Mouse (Mus musculus): ENCODE measurements at regions not wholly inside any gene's neighbourhood (a gene's known extent, or its start where the extent isn't known, plus 50 kb on each side); places are given as distances from the start of the nearest gene placed in this dataset.

GRCm38 (mm10) chr12:16161947-16162346, 345.2 kb upstream of the Trib2 start:
- no peak for ATAC-seq (replicated peaks; ENCODE audit: insufficient number of reproducible peaks, insufficient read depth, low FRiP score, low read depth)
- H3K9ac ChIP-seq = no peak overlapping the region
- no peak overlapping the region for H3K4me2 ChIP-seq
- no peaks in the 10 kb centered on the region for H3K36me3 ChIP-seq
- H3K27ac ChIP-seq = no peak overlapping the region
- H3K9me3 ChIP-seq (replicated peaks) = no peaks in the 10 kb centered on the region
- H3K27me3 ChIP-seq = no peaks in the 10 kb centered on the region
- 69% methylated on average over 4 of the region's 4 CpGs for WGBS
- no peaks in the 10 kb centered on the region for H3K4me1 ChIP-seq (replicated peaks)
- no peak overlapping the region for H3K4me3 ChIP-seq

GRCm38 (mm10) chr12:16157896-16158295, 341.2 kb upstream of the Trib2 start:
- Histone ChIP-seq H3K27ac (no peak overlapping the region), H3K4me3 (no peak overlapping the region), H3K9ac (no peak overlapping the region), H3K36me3 (no peaks in the 10 kb centered on the region), H3K9me3 (replicated peaks) (no peaks in the 10 kb centered on the region), H3K4me1 (replicated peaks) (no peaks in the 10 kb centered on the region), H3K27me3 (no peaks in the 10 kb centered on the region), H3K4me2 (no peak overlapping the region)
- 84% methylated on average over 7 of the region's 7 CpGs for WGBS
- no peak for ATAC-seq (replicated peaks; ENCODE audit: insufficient number of reproducible peaks, insufficient read depth, low FRiP score, low read depth)

- H3K27ac ChIP-seq = no peak overlapping the region
- H3K9me3 ChIP-seq (replicated peaks) = no peaks in the 10 kb centered on the region
- no peaks in the 10 kb centered on the region for H3K4me1 ChIP-seq (replicated peaks)
- H3K9ac ChIP-seq = no peak overlapping the region
- no peak overlapping the region for H3K4me2 ChIP-seq
- no peak overlapping the region for H3K4me3 ChIP-seq
- ATAC-seq (replicated peaks; ENCODE audit: insufficient number of reproducible peaks, insufficient read depth, low FRiP score, low read depth) = no peak
- WGBS = 33% methylated on average over 2 of the region's 2 CpGs
- H3K27me3 ChIP-seq = no peaks in the 10 kb centered on the region
- H3K36me3 ChIP-seq = no peaks in the 10 kb centered on the region
Measured at GRCm38 (mm10) chr12:16155791-16156558, 339.3 kb upstream of the Trib2 start.

DNA sequence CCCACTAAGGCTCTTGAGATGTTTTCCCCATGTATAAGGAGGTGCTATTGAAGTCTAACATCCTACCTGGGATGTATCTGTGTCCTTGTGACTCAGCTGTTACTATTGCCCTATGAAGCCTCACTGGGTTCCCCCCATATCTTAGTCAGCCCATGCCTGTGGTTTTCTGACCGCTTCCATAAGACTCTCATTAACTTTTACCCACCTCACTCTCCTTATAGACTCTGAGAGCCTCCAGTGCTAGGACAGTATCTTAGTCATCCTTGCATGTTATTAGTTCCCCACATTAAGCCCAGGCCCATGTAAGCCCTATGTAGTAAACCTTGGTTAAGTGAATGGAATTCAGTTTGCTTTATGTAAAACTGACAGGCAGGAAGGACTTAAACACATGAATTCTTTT, 337.5 kb upstream of the Trib2 start:
- no peak for ATAC-seq (replicated peaks; ENCODE audit: insufficient number of reproducible peaks, insufficient read depth, low FRiP score, low read depth)
- Histone ChIP-seq H3K9me3 (replicated peaks) (no peaks in the 10 kb centered on the region), H3K36me3 (no peaks in the 10 kb centered on the region), H3K9ac (no peak overlapping the region), H3K27me3 (no peaks in the 10 kb centered on the region), H3K4me2 (no peak overlapping the region), H3K4me3 (no peak overlapping the region), H3K27ac (no peak overlapping the region), H3K4me1 (replicated peaks) (no peaks in the 10 kb centered on the region)
- WGBS = 87% methylated on average over 1 of the region's 1 CpGs

DNA sequence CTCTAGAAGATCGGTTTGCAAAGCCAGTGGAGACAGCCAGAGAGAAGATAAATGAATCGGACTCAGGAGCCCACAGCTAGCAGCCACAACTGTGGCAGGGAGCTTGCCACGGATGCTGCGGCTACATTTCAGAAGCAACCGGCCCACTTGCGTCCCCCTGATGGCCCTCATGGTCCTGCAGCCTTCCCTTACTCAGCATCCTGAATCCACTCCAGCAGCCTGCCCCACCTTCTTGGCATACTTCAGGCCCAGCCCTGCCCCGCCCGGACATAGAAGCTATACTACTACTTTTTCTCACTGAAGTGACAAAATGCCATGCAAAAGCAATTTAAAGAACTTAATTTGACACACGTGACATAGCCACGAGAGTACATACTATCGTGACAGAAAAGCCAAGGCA, 335.4 kb upstream of the Trib2 start:
- Histone ChIP-seq H3K27me3 (no peaks in the 10 kb centered on the region), H3K9me3 (replicated peaks) (no peaks in the 10 kb centered on the region), H3K9ac (no peak overlapping the region), H3K27ac (no peak overlapping the region), H3K4me2 (no peak overlapping the region), H3K4me1 (replicated peaks) (no peaks in the 10 kb centered on the region), H3K4me3 (no peak overlapping the region), H3K36me3 (no peaks in the 10 kb centered on the region)
- ATAC-seq (replicated peaks; ENCODE audit: insufficient number of reproducible peaks, insufficient read depth, low FRiP score, low read depth) = no peak
- 82% methylated on average over 11 of the region's 11 CpGs for WGBS

- no peaks in the 10 kb centered on the region for H3K27me3 ChIP-seq
- no peaks in the 10 kb centered on the region for H3K36me3 ChIP-seq
- 44% methylated on average over 5 of the region's 5 CpGs for WGBS
- ATAC-seq (replicated peaks; ENCODE audit: insufficient number of reproducible peaks, insufficient read depth, low FRiP score, low read depth) = no peak
- no peak overlapping the region for H3K9ac ChIP-seq
- H3K4me1 ChIP-seq (replicated peaks) = no peaks in the 10 kb centered on the region
- H3K4me3 ChIP-seq = no peak overlapping the region
- no peak overlapping the region for H3K4me2 ChIP-seq
- no peak overlapping the region for H3K27ac ChIP-seq
- no peaks in the 10 kb centered on the region for H3K9me3 ChIP-seq (replicated peaks)
Measured at GRCm38 (mm10) chr12:16151170-16151702, 334.5 kb upstream of the Trib2 start.

DNA sequence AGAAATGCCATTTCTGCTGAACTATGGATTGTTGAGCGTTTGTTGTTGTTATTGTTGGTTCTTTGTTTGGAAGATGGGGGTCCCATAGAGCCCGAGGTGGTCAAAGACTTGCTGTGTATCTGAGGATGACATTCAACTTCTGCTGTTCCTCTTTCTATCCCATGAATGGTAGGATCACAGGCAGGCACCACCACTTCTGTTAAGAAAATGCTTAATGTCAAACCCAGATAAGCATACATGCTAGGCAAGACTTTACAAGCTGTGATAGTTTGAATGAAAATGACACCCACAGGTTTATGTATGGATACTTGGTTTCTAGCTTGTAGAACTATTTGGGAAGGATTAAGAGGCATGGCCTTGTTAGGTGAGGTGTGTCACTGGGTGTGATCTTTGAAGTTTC, 330.2 kb upstream of the Trib2 start:
- H3K4me3 ChIP-seq = no peak overlapping the region
- no peak for ATAC-seq (replicated peaks; ENCODE audit: insufficient number of reproducible peaks, insufficient read depth, low FRiP score, low read depth)
- H3K27me3 ChIP-seq = no peaks in the 10 kb centered on the region
- H3K4me2 ChIP-seq = no peak overlapping the region
- no peaks in the 10 kb centered on the region for H3K9me3 ChIP-seq (replicated peaks)
- no peak overlapping the region for H3K27ac ChIP-seq
- no peak overlapping the region for H3K9ac ChIP-seq
- no peaks in the 10 kb centered on the region for H3K4me1 ChIP-seq (replicated peaks)
- WGBS = 75% methylated on average over 2 of the region's 2 CpGs
- H3K36me3 ChIP-seq = no peaks in the 10 kb centered on the region

DNA sequence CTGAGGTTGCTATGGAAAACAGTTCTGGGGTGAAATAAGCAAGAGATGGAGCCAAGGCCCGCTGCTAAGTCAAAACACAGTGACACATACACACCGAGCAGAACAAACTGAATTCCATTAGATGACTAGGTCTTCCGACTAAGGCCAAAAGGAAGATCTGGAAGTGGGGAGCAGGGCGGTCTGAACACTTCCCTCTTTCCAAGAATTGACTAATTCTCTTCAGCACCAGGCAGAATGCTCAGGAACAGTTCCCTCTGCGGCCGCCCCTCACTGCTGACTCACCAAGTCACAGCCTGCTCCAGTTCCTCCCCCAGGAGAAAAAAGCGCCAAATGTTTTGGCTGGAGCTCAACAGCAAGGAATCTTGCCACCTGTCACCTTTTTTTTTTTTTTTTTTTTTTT, 328.9 kb upstream of the Trib2 start:
- 71% methylated on average over 7 of the region's 7 CpGs for whole genome bisulfite sequencing
- H3K9me3 ChIP-seq (replicated peaks) = no peaks in the 10 kb centered on the region
- H3K4me3 ChIP-seq = no peak overlapping the region
- H3K27me3 ChIP-seq = no peaks in the 10 kb centered on the region
- no peak overlapping the region for H3K9ac ChIP-seq
- H3K4me1 ChIP-seq (replicated peaks) = no peaks in the 10 kb centered on the region
- H3K4me2 ChIP-seq = no peak overlapping the region
- no peak for ATAC-seq (replicated peaks; ENCODE audit: insufficient number of reproducible peaks, insufficient read depth, low FRiP score, low read depth)
- H3K36me3 ChIP-seq = no peaks in the 10 kb centered on the region
- no peak overlapping the region for H3K27ac ChIP-seq

GRCm38 (mm10) chr12:16141193-16141592, 324.5 kb upstream of the Trib2 start:
- no peak overlapping the region for H3K4me2 ChIP-seq
- no peak for ATAC-seq (replicated peaks; ENCODE audit: insufficient number of reproducible peaks, insufficient read depth, low FRiP score, low read depth)
- H3K4me1 ChIP-seq (replicated peaks) = peaks cover under 1% of the 10 kb centered on the region; the same call in 1 of the 2 replicates
- no peaks in the 10 kb centered on the region for H3K27me3 ChIP-seq
- H3K27ac ChIP-seq = no peak overlapping the region
- H3K9me3 ChIP-seq (replicated peaks) = no peaks in the 10 kb centered on the region
- no peak overlapping the region for H3K9ac ChIP-seq
- no peaks in the 10 kb centered on the region for H3K36me3 ChIP-seq
- no peak overlapping the region for H3K4me3 ChIP-seq
- WGBS = 77% methylated on average over 4 of the region's 4 CpGs

DNA sequence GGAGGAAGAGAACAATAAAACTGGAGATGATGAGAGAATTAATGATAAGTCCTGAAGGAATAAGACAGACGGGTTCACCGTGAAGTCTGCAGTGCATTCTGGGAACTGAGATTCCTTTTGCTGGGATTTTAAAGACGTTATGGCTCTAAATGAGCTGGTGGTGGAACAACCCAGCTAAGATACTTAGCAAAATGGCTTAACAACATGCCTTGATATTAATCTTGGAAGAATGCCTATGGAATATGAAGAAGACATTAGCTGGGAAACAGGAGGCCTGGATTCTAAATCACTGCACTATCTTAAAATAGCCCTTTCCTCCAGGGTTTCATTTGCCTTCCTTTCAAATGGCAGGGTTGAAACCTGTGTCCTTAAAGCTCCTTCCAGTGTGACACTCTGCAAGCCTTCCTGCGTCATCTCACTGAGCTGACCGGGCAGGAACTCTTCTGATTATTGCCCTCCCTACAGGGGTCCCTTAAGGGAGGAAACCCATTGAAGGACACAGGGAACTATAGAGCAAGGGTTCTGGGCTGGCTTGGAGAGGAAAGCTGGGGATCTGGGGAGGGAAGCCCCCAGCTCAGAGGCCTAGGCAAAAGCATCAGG, 323.9 kb upstream of the Trib2 start:
- H3K9ac ChIP-seq = no peak overlapping the region
- no peak overlapping the region for H3K4me2 ChIP-seq
- H3K36me3 ChIP-seq = no peaks in the 10 kb centered on the region
- peaks cover 3% of the 10 kb centered on the region; the same call in 1 of the 2 replicates for H3K4me1 ChIP-seq (replicated peaks)
- H3K27ac ChIP-seq = no peak overlapping the region
- ATAC-seq (replicated peaks; ENCODE audit: insufficient number of reproducible peaks, insufficient read depth, low FRiP score, low read depth) = no peak
- H3K27me3 ChIP-seq = no peaks in the 10 kb centered on the region
- no peaks in the 10 kb centered on the region for H3K9me3 ChIP-seq (replicated peaks)
- H3K4me3 ChIP-seq = no peak overlapping the region
- 64% methylated on average over 5 of the region's 5 CpGs for WGBS

GRCm38 (mm10) chr12:16139152-16139551, 322.4 kb upstream of the Trib2 start:
- peaks cover 3% of the 10 kb centered on the region; the same call in 1 of the 2 replicates for H3K4me1 ChIP-seq (replicated peaks)
- H3K9ac ChIP-seq = no peak overlapping the region
- 50% methylated on average over 4 of the region's 4 CpGs for WGBS
- ATAC-seq (replicated peaks; ENCODE audit: insufficient number of reproducible peaks, insufficient read depth, low FRiP score, low read depth) = no peak
- H3K36me3 ChIP-seq = no peaks in the 10 kb centered on the region
- no peaks in the 10 kb centered on the region for H3K27me3 ChIP-seq
- no peak overlapping the region for H3K27ac ChIP-seq
- no peak overlapping the region for H3K4me3 ChIP-seq
- no peak overlapping the region for H3K4me2 ChIP-seq
- no peaks in the 10 kb centered on the region for H3K9me3 ChIP-seq (replicated peaks)

- Histone ChIP-seq H3K27ac (no peak overlapping the region), H3K4me3 (no peak overlapping the region), H3K9ac (no peak overlapping the region), H3K9me3 (replicated peaks) (no peaks in the 10 kb centered on the region), H3K4me2 (no peak overlapping the region), H3K36me3 (no peaks in the 10 kb centered on the region), H3K4me1 (replicated peaks) (peaks cover 3% of the 10 kb centered on the region; the same call in 1 of the 2 replicates), H3K27me3 (no peaks in the 10 kb centered on the region)
- no peak for ATAC-seq (replicated peaks; ENCODE audit: insufficient number of reproducible peaks, insufficient read depth, low FRiP score, low read depth)
- 74% methylated on average over 3 of the region's 3 CpGs for WGBS
Measured at GRCm38 (mm10) chr12:16137801-16138200, 321.1 kb upstream of the Trib2 start.
